Mouse (Mus musculus): Measurements from ENCODE around the gene Asb6.

GRCm38 (mm10) chr2:30842615-30843014 is 12.5 kb upstream of the Asb6 start:
- no peak for TF ChIP-seq POLR2A (IDR thresholded peaks at IDR 0.05; ENCODE audit: insufficient read depth, low read depth, low read length)
- TF ChIP-seq CTCF (IDR thresholded peaks at IDR 0.05) = no peak

Measured in heart, adult 2 months (tissue).